Mouse (Mus musculus) gastrocnemius, postnatal 36 days (tissue): Measurements from ENCODE around the gene Rab11b. TPM values are rescaled to one million over a fixed set of nuclear protein-coding genes. Genes with fewer than 3 reads are reported as not detected.
"Not testable (repeated sequence)": the region's sequence is repeated elsewhere in the genome, so short reads cannot be mapped to it uniquely, and the experiment has no call there.

Experiments
- DNase-seq, 2 experiments: peaks; one replicate each; pipeline ENCODE4 v3.0.0; 2022
- intact Hi-C: fragments of 180-260 bp; cut with DNase I; formaldehyde crosslinking; loops from one replicate; pipeline ENCODE4 v1.15.1; 2025
- total RNA-seq, 2 experiments: library from RNA; stranded (reverse); gene quantifications; 2 replicates each; pipeline ENCODE4 v1.2.3; 2021

Gene Rab11b
- total RNA-seq, 2 experiments from 2014 or later, result 120 to 147 TPM

DNA sequence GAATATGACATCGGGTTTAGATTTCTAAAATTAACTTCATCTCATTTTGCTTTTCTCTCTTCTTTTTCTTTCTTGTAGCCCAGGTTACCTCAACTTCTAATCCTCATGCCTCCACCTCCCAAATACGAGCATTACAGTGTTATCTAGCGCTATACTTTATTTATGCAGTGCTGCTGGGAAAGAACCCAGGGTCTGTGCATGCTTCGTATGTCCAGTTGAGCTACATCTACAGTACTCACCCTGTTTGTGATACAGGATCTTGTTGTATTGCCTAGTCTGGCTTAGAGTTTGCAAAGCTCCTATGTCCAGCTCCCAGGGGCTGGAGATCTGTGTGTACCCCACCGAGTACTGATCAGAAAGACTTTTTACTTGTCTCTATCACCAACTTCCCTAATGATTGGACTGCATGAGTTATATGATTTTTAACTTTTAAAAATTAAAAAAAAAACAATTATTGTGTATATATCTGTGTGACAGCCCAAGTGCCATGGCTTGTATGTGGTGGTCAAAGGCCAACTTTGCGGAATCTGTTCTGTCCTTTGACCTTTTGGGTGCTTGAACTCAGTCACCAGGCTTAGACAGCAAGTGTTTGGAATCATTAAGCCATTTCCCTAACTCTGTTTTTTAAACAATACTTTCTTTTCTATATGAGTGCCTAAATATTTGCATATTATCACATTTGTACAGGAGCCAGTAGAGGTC is 13.7 kb upstream of the Rab11b start:
- no peak for DNase-seq
- intact Hi-C loops, result no loop called here

DNA sequence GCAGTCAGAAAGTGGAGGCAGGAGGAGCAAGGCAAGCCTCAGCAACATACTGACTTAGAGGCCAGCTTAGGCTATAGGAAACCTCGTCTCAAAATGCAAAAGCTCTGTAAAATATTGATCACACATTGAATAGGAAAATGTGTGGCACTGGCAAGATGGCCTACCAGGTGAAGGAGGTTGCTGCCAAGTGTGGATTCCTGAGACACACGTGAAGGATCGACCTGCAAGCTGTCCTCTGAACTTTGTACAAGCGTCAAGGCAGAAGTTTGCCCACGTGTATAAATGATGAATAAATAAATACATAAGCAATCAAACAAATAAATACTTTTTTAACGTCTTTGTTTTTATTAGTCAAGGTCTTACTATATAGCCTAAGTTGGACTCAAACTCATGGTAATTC is 13.1 kb upstream of the Rab11b start:
- DNase-seq, result no peak
- intact Hi-C loops, result no loop called here

DNA sequence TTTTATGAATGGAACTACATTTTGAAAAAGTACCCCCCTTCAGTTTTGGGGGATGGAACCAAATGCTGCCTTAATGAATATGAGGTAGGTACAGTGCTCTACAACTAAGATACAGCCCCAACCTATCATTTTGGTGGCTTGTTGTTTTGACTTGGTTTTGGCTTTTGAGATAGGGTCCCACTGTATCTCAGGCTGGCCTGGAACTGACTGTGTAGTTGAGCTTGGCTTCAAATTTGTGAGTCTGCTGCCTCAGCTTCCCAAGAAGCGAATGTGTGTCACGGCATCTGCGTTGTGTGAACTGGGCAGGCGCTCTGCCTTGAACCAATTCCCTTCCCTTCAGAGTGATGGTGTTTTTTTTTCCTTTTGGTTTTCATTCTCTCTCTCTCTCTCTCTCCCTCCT is 11.3 kb upstream of the Rab11b start:
- intact Hi-C loops, result no loop called here
- DNase-seq, result no peak

DNA sequence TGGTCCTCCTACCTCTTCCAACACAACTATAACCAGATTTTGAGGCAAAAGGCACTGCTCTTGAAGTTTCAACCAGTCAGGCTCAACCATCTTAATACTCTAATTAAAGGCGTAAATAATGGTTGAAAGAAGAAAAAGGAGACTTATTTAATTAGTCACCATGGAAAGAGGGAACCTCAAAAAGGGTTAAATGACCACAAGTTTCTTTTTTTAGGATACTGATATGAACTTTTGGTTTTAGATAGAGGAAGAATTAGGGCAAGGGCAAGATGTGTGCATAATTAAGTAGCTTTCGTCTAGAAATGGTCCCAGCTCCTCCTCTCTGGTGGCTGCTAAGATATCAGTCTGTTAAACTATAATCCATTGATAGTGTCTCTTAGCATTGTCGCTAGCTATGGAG is 6.1 kb upstream of the Rab11b start:
- intact Hi-C loops, result no loop called here
- no peak for DNase-seq

DNA sequence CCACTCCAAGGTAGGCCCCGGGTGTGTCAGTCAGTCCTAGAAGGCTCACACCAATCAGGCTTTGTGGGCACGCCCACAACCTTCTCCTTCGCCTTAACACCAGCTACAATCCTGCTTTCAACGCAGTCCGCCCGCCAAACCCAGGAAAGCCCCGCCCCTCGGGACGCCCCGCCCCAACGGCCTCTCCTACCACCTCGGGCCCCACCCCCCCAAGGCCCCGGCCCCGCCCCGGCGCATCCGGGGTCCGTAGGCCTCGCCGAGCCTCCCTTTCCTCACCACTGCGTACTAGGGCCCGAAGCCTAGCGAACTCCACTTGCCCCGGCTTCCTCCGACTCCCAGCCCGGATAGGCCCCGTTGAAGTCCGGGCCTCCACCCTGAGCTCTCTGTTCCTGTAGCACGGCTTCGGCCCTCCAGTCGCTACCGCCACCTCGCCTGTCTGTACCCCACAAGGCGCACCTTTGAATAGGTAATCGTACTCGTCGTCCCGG is 519 bp downstream of the Rab11b start:
- intact Hi-C loops, result no loop called here
- peak; percentile 93 to 95 for DNase-seq

DNA sequence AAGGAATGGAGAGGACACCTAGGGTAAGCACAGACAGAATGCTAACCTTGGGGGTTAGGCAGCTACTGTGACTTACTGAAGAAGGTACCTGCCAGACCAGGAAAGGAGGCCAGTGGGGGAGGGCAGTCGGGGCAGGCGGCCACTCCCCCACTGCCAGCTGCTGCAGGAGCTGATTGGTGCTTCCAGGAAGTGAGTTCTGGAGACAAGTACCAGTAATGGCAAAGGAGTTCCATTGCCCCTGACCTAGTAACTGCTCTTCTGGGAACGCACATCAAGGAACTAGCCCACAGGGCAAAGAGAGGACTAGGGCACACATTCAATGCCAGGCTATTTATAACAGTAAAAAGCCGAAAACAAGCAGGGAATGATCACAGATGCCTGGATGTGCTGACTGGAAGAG is 3.1 kb downstream of the Rab11b start:
- intact Hi-C loops, result no loop called here
- DNase-seq, result peak in 1 of 2 experiments; percentile 50

DNA sequence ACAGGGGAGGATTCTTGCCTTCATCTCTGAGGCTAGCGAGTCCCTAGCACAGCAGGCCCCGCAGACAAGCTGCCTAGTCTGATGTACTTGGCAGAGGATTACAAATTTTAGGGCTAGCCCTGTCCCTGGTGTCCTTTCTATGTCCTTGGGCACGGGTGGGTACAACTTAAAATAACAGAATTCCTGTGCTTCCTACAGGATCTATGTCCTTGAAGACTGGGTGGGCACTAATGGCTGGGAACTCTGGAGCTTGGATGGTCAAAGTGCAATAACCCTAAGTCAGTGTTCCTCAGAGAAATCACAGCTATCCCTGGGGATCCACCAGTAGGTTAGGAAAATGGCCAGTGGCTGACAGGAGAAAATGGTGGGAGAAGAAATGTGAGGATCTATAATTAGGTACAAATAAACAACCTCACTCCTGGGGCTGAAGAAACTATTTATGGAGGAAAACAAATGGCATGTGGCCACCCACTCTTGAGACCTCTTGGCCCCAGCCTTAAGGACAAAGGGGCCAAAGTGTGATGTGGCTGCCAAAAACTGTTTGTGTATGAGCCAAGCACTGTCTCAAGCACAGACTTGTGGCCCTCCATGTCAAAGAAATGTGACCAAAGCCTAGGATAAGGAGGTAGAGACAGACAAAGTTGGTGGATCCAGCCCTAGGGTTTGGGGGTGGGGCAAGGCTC is 4.1 kb downstream of the Rab11b start:
- intact Hi-C loops, result no loop called here
- no peak for DNase-seq

DNA sequence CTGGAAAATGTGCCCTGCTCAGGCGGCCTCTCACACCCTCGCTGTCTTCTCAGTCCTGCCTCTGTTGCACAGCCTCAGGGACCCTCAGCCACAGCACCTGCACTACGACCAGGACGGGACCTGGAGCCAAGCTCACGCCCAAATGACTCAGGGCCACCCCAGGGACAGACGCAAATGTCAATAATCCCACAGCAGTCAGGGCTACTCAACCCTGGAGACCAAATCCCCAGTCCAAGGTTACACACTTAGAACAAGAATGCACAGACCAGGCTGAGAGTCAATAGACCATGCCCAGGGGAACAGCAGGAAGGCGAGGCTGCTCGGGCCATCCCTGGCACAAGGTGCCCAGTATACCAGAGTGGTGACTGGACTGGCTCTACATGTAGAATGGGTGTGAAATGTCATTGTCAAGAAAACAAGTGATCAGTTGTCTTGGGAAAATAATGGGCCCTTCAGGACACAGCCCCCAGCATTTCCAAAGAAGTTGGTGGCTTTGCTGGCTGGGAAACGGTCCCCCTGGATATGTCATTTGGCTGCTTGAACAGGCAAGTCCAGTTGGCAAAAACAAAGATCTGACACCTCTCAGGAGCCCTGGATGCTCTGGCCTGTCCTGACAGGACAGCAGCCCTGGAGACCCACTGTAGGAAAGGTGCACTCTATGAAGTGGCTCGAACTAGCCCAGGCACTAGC is 4.8 kb downstream of the Rab11b start:
- intact Hi-C loops, result no loop called here
- no peak for DNase-seq

DNA sequence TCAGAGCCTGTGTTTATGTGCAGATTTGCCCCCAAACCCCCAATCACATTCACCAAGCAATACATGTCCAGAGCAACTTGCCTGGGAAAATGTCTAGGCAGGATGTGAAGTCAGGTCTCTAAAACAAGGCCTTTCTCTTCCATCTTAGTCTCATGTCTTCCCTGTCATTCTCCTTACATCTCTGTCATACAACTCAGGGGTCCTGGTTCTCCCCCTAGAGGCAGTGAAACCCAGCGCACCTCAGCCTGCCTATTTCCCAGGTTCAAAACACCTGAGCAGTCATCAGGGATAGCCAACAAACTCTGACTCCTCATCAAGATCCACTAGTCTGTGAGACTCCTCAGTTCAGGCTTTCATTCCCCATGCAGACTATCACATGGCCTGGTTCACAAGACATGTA is 5.7 kb downstream of the Rab11b start:
- no peak for DNase-seq
- intact Hi-C loops, result loop anchor here (5.0 kb wide), 1 partner anchor 33 kb away; no protein-coding TSS in a partner anchor

DNA sequence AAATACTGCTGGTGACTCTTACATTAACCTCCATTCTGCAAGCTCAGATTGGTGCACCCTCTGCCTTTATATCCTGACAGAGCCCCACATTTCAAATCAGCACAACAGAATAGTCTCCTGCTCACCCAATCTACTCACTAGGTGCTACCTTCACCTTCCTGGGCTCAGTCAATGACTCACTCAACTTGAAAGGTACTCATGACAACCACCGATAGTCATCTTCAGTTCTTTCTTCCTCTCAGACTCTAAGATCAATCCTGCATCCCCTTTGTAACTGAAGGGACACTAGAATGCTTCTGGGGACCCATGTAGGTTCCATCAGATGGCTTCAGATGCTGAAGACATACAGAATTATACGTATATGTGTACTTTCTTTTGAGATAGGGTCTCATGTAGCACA is 8.0 kb downstream of the Rab11b start:
- intact Hi-C loops, result loop anchor here (5.0 kb wide), 1 partner anchor 35 kb away; no protein-coding TSS in a partner anchor
- no peak for DNase-seq

DNA sequence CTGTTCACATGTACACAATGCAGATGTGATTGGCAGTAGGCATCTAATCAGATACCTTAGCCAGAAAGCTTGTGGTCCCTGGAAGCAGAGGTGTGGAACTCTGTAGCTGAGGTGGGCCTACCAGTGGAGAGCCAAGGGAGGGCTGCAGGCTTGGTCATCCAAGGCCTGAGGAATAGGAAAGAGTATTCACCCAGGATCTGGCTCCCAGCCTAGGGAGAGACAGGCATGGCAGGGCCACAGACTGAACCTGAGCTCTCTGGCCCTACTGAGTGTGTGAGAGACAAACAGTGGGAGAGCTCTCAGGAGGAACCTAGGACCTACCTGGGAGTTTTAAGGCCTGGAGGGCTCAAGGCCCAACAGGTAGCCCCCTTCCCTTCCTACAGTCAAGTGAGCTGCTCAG is 9.1 kb downstream of the Rab11b start:
- DNase-seq, result no peak
- intact Hi-C loops, result loop anchor here (5.0 kb wide), 1 partner anchor 36 kb away; no protein-coding TSS in a partner anchor

DNA sequence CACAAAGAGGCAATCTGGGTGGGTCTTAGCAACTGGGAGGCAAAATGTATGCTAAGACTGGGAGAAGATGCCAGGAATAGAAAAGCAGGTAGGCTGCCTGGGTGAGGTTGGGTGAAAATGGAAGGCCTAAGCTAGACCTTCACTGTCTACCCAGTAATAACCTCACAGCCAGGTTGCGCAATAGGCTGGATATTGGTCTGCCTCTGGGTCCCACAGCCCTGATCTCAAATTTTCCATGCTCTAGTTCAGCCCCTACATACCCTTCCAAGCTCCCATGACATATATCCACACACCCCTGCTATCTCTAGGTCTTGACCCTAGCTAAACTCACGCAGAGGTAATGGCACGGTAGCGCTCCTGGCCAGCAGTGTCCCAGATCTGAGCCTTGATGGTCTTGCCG is 10.9 kb downstream of the Rab11b start:
- no peak for DNase-seq
- intact Hi-C loops, result no loop called here

DNA sequence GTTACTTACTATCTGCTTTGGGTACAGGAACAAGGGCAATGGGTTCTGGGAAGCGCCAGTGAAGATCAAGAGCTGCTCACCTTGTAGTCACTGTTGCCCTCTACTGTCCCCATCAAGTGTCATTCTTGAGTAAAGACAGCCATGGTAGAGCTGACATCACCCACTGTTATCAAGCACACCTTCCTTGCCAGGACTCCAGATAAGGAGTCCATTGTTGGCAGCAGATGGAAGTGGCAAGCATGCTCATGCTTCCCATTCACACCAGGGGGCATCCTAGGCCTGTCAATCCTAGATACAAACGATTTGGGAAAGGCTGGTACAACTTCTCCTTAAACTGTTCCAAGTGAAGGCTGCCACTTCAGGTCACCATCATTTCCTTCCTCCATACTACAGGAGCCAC is 14.3 kb downstream of the Rab11b start:
- intact Hi-C loops, result loop anchor here (2.0 kb wide), 1 partner anchor 53 kb away; no protein-coding TSS in a partner anchor

DNA sequence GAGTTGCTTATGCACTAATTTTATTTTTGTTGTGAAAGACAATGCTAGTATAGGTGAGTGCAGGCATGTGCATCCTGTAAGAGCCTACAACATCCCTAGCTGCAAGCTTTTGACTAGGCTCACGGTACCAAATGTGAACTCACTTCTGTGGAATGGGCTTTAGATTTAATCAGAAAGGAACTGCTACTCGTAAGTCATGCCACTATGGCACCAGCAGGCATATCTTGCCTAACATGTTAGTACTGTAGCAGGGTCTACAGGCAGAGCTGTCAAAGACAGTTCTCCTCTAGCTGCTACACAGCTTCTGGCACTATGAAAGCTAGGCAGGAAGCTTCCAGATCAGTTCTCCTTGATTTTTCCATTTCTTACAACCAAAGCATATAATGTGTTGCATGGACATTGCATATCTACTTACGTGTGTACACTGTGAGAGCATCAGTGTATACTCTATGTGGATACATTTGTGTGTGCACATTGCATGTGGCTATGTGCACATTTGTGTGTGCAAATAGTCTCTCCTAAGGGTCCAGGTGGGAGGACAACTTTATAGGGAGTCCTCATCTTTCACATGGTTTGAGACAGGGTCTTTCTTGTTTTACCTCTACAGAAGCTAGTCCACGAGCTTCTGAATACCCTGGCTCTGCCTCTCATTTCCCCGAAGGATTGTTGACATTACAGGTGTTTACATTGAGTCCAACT is 15.5 kb downstream of the Rab11b start:
- intact Hi-C loops, result no loop called here
- no peak for DNase-seq

More for the DNA sequence above, 14.3 kb downstream of the Rab11b start:
- no peak for DNase-seq

DNA sequence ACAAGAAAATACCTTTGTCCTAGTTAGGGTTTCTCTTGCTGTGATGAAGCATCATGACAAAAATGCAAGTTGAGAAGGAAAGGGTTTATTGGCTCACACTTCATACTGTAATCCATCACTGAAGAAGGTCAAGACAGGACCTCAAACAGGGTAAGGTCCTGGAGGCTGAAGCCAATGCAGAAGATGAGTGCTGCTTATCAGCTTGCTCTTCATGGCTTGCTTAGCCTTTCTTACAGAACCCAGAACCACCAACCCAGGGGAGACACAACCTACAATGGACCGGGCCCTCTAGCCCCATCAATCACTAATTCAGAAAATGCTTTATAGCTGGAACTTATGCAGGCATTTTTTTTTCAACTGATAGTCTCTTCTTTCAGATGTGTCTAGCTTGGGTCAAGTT is 17.9 kb downstream of the Rab11b start:
- intact Hi-C loops, result no loop called here
- DNase-seq, result no peak

DNA sequence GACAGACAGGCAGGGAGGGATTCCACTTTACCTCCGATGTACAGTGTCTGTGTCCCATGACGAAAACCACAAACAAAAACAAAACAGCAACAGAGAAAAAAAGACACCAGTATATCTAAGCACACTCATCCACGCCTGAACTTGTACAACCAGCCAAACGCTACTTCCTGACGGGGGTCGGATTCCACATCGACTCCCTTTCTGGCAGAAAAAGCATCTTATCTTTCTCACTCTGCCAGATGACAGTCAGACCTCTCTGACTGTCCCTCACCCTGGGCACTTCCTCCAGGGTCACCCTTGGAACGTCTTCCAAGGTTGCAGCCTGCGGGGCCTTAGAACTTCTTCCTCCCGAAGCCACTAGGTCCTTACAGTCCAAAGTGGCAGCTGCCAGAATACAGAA is 26.8 kb downstream of the Rab11b start:
- DNase-seq, intact Hi-C loops: not testable (repeated sequence)

DNA sequence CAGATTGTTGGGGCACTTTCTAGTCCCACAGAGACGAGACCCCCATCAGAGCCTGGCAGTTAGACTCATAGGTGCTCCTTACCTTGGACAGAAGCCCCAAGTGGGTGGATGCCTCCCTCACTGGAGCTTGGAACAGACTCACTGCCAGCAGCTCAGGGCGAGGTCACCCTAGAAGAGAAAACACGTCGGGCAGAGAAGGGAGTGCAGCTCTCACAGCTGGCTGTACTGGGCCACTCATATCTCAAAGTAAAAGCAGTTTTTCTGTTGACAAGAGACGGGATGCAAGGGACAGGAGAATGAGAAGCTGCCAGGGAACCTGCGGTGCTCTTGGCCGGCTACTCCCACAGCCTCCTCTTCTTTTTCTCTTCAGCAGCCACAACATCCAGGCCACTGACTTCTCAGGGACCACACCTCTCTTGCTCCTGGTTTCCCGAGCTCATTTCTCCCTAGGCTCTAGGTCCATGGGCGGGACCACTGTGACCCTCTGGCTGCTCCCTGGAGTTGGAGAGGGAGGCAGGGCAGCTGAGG is 27.7 kb downstream of the Rab11b start:
- DNase-seq, intact Hi-C loops: not testable (repeated sequence)

DNA sequence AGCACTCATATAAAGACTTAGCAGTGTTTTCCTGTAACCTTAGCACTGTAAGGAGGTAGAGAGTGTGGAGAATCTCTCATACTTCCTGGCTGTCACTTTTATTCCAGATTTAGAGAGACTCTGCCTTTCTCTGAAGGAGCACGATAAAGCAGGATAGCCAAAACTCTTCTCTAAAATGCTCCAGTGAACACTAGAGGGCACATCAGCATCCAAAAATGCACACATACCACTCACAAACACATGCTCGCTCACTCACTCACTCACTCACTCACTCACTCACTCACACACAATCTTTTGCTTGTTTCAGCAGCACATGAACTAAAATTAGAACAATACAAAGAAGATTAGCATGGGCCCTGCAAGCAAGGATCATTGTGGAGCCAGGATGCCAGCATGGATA is 31.1 kb downstream of the Rab11b start:
- no peak for DNase-seq
- intact Hi-C loops, result no loop called here

DNA sequence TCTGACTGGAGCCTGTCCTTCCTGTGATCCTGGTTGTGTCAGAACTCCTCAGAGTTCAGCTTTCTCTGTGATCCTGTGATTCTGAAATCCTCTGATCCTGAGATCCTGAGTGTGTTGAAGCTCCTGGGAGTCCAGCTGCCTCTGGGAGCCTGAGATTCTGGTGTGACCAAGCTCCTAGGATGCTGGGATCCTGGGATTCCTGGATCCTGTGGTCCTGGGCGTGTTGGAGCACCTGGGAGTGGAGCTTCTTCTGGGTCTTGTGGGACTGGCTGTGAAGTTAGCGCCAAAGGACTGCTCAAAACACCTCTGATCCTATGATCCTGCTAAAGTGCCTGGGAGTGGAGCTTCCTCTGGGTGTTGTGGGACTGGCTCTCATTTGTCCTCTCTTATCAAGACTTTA is 31.9 kb downstream of the Rab11b start:
- no peak for DNase-seq
- intact Hi-C loops, result no loop called here

DNA sequence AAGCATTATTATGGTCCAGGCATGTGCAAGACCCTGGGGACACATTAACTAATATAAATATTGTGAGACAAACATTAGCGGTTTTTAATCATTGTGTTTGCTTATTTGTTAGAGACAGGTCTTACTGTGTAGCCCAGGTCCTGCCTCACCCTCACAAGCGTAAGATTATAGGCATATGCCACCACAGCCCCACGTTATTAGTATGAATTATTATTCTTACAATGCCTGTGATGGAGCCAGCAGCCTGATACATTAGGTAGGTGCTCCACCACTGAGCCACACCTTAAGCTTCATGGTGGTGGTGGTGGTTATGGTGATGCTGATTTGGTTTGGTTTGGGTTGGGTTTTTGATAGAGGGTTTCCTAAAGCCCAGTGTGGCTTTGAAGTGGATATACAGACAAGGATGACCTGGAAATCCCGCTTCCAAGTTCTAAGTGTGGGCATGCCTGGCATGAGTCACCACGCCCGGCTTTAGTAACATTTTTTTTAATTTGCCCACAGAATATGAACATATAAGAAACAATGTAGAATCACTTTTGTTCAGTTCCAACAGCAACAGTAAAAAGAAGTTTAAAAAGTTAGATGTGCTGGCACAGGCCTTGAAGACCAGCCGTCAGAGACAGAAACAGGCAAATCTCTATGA is 40.5 kb downstream of the Rab11b start:
- DNase-seq, result no peak
- intact Hi-C loops, result no loop called here
